Mouse (Mus musculus) G1E (cell line): Measurements from ENCODE around the gene Mbd4.

ENCODE experiments used
- CTCF ChIP-seq: IDR thresholded peaks from 2 replicates; pipeline ENCODE4 v1.5.1; 2012; ENCODE audit warnings: low read depth, low read length, inconsistent platforms, mixed read lengths
- GATA1 ChIP-seq: IDR thresholded peaks from 2 replicates; pipeline ENCODE4 v1.6.1; 2012; ENCODE audit warnings: borderline replicate concordance, low read length, inconsistent platforms, mixed read lengths

DNA sequence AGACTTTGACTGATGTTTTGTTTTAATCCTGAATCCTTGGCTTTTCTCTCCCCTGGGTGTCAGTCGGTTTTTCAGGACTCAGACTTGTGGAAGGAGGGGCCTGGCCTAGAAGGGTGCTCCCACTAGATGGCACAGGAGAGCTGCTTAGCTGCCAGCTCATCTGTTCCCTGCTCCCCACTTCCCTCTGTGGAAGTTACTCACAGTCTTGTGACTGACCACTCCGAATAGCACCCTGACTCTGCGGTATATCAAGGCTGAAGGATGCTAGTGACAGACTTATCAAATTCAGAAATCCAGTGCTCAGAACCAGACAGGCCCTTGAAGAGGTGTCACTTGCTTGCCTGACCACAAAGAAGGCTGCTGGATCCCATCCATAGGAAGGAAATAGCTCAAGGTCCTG lies 47.9 kb upstream of the Mbd4 start:
- no peak for TF ChIP-seq CTCF
- TF ChIP-seq GATA1 = no peak
